Mouse (Mus musculus): Measurements from ENCODE around the gene Olfr718-ps1. TPM values are rescaled to one million over a fixed set of nuclear protein-coding genes. Genes with fewer than 3 reads are reported as not detected.

The Olfr718-ps1 gene
- polyA plus RNA-seq, 1 experiment from 2014 or later: not detected

DNA sequence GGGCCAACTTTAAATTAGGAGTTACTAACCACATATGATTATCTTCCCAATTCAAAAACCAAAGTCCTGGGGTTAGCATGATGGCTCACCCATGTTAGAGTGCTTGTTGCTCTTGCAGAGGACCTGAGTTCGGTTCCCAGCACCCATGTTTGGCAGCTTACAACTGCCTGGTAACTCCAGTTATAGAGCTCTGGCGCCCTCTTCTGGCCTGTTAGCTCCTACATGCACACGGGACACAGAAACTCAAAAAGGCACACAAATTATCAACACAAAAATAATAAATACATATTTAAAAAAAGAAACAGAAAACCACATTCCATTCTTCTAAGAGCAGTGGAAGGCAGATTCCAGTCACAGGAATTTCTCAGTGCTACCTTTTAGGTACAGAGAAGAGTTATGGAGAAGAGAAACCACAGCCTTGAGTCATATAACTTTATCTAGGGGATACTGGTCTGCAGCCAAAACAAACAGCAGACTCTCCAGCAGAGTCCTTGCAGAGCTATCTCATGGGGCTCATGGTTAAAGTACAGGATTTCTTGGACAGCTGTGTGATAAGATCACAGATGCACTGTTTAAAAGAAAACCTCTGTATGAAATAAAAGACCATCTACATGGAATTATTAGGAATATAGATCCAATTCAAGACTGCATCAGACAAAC lies 30.3 kb upstream of the Olfr718-ps1 start:
- no peak overlapping the region for H3K27ac ChIP-seq (ENCODE audit: low read depth, low read length)
- no peak overlapping the region for H3K4me2 ChIP-seq (ENCODE audit: low read length)
- H3K9me3 ChIP-seq (replicated peaks; ENCODE audit: control insufficient read depth, low read length): no peaks in the 10 kb centered on the region; the same call in 1 of the 2 replicates
- H3K4me3 ChIP-seq (ENCODE audit: low read depth, low read length): no peak overlapping the region
- no peak for DNase-seq (ENCODE audit: low spot score)
- H3K9ac ChIP-seq (ENCODE audit: low read length): no peak overlapping the region
- H3K36me3 ChIP-seq (ENCODE audit: control insufficient read depth, insufficient read depth, low read length): peaks cover 57% of the 10 kb centered on the region
- WGBS: 89% methylated on average over 3 of the region's 3 CpGs
- no peaks in the 10 kb centered on the region for H3K27me3 ChIP-seq (replicated peaks; ENCODE audit: control insufficient read depth, insufficient read depth, low read length)
- no peak for ATAC-seq
- H3K4me1 ChIP-seq (ENCODE audit: control insufficient read depth, insufficient read depth, low read length): peaks cover 11% of the 10 kb centered on the region

DNA sequence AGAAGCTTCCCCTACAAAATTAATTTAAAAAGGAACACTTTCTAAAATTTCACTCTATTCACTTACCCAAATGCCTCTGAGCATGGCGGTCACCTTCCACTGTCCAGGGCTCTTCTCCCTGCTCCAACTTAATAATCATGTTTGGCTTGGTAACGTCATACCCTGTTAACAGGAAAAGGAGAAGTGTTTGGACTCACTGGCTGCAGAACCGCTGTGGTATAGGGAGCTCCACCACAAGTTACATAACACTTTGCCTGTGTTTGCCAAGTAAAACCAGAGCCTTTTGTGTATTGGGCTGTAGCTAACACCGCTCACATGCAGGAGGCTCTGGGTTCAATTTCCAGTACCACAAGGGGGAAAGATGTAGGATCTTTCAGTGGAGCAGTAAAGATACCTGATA lies 28.6 kb upstream of the Olfr718-ps1 start:
- ATAC-seq: no peak

DNA sequence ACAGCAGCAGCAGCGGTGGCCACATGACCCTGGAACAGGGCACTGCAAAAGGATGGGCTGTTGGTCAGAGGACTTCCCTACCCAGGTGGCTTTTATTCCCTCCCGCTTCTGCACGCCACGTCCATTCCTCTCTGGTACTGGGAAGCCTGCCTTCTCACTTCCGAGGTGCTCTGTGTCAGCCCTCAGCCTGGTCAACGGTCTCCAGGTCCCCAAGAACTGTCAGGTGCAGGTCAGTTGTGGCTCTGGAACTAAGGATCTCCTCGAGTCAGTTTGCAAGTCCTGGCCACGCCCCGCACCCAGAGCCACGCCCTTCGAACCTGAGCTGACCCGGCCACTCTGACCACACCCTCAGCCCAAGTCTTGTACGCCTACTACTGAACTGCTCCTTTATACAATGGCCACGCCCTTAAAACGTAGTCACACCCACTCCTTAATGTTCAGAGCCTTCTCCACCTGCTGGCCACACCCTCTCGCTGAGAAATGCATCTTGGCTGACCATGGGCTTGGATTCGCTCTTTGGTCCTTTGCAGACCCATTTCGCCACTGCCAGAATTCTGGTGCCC lies 18.2 kb upstream of the Olfr718-ps1 start:
- no peak overlapping the region for H3K4me3 ChIP-seq (ENCODE audit: low read depth, low read length)
- 15% methylated on average over 18 of the region's 18 CpGs for WGBS
- no peaks in the 10 kb centered on the region for H3K4me1 ChIP-seq (ENCODE audit: control insufficient read depth, insufficient read depth, low read length)
- no peak overlapping the region for H3K4me2 ChIP-seq (ENCODE audit: low read length)
- no peak overlapping the region for H3K27ac ChIP-seq (ENCODE audit: low read depth, low read length)
- no peaks in the 10 kb centered on the region for H3K36me3 ChIP-seq (ENCODE audit: control insufficient read depth, insufficient read depth, low read length)
- DNase-seq (ENCODE audit: low spot score) (no peak), ATAC-seq (no peak)
- no peaks in the 10 kb centered on the region for H3K27me3 ChIP-seq (replicated peaks; ENCODE audit: control insufficient read depth, insufficient read depth, low read length)
- H3K9ac ChIP-seq (ENCODE audit: low read length): no peak overlapping the region
- H3K9me3 ChIP-seq (replicated peaks; ENCODE audit: control insufficient read depth, low read length): no peaks in the 10 kb centered on the region

More for the DNA sequence above, 28.6 kb upstream of the Olfr718-ps1 start:
- H3K9me3 ChIP-seq (replicated peaks; ENCODE audit: control insufficient read depth, low read length): no peaks in the 10 kb centered on the region; the same call in 1 of the 2 replicates
- H3K4me3 ChIP-seq (ENCODE audit: low read depth, low read length): no peak overlapping the region
- H3K27ac ChIP-seq (ENCODE audit: low read depth, low read length): no peak overlapping the region
- no peak overlapping the region for H3K9ac ChIP-seq (ENCODE audit: low read length)
- H3K4me2 ChIP-seq (ENCODE audit: low read length): no peak overlapping the region
- no peaks in the 10 kb centered on the region for H3K27me3 ChIP-seq (replicated peaks; ENCODE audit: control insufficient read depth, insufficient read depth, low read length)
- peaks cover 74% of the 10 kb centered on the region for H3K36me3 ChIP-seq (ENCODE audit: control insufficient read depth, insufficient read depth, low read length)
- 95% methylated on average over 4 of the region's 4 CpGs for WGBS
- H3K4me1 ChIP-seq (ENCODE audit: control insufficient read depth, insufficient read depth, low read length): peaks cover 11% of the 10 kb centered on the region
- DNase-seq (ENCODE audit: low spot score): no peak

DNA sequence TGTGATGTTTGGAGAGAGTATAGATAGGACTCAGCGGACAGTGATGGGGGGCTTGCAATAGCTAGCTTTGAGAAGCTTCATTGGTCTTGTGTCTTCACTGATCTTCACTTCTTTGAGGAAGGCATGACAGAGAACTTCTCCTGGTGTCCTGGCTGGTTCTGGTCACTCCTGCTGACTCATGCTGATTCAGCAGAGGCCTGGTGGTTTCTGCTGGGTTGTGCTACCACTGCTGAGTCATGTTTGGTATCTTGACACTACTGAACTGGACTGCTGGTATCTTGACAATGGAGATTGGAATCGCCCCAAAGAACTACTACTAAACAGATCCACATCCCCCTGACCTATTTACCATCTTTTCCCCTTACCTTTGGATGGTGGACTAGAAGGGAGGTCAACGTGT lies 8.2 kb upstream of the Olfr718-ps1 start:
- ATAC-seq (no peak), DNase-seq (ENCODE audit: low spot score) (no peak)
- no peaks in the 10 kb centered on the region for H3K9me3 ChIP-seq (replicated peaks; ENCODE audit: control insufficient read depth, low read length)
- no peak overlapping the region for H3K4me3 ChIP-seq (ENCODE audit: low read depth, low read length)
- H3K27ac ChIP-seq (ENCODE audit: low read depth, low read length): no peak overlapping the region
- peaks cover 13% of the 10 kb centered on the region; the same call in 1 of the 2 replicates for H3K27me3 ChIP-seq (replicated peaks; ENCODE audit: control insufficient read depth, insufficient read depth, low read length)
- 91% methylated on average over 3 of the region's 3 CpGs for WGBS
- H3K4me1 ChIP-seq (ENCODE audit: control insufficient read depth, insufficient read depth, low read length): no peaks in the 10 kb centered on the region
- H3K9ac ChIP-seq (ENCODE audit: low read length): no peak overlapping the region
- no peaks in the 10 kb centered on the region for H3K36me3 ChIP-seq (ENCODE audit: control insufficient read depth, insufficient read depth, low read length)
- no peak overlapping the region for H3K4me2 ChIP-seq (ENCODE audit: low read length)

DNA sequence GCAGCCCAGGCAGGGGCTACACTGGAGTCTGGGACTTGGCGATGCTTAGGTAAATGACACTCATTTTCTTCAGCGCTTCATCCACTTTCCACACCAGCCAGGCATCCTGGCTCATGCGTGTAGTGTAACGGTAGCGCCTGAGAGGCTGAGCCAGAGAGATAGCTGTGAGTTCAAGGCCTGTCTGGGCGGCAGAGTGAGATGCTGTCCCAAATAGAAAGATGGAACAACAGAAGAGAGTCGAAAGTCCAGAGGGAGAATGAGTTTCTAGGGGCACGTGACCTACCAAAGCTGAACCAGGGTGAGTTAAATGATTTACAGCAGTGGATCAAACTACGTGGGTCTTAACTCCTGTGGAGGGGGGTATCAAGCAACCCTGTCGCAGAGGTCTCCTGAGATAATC lies 6.4 kb upstream of the Olfr718-ps1 start:
- ATAC-seq (no peak), DNase-seq (ENCODE audit: low spot score) (no peak)
- Histone ChIP-seq H3K9me3 (replicated peaks; ENCODE audit: control insufficient read depth, low read length) (no peaks in the 10 kb centered on the region), H3K9ac (ENCODE audit: low read length) (no peak overlapping the region), H3K36me3 (ENCODE audit: control insufficient read depth, insufficient read depth, low read length) (no peaks in the 10 kb centered on the region), H3K4me1 (ENCODE audit: control insufficient read depth, insufficient read depth, low read length) (no peaks in the 10 kb centered on the region), H3K27ac (ENCODE audit: low read depth, low read length) (no peak overlapping the region), H3K4me2 (ENCODE audit: low read length) (no peak overlapping the region), H3K27me3 (replicated peaks; ENCODE audit: control insufficient read depth, insufficient read depth, low read length) (peaks cover 13% of the 10 kb centered on the region; the same call in 1 of the 2 replicates), H3K4me3 (ENCODE audit: low read depth, low read length) (no peak overlapping the region)
- 93% methylated on average over 10 of the region's 10 CpGs for WGBS

DNA sequence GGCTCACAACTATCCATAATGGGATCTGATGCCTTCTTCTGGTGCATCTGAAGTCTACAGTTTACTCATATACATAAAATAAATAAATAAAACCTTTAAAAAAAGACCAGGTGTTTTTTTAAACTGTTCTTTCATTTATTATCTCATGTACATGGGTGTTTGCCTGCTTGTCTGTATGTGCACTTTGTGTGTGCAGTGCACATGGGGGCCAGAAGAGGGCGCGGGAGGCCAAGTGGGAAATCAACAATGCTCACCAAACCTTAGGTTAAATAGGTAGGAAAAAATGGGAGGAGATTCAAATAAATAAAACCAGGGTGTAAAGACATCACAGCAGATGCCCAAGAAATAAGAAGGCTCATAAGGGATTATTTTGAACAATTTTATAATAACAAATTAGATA lies 2.7 kb upstream of the Olfr718-ps1 start:
- Histone ChIP-seq H3K4me1 (ENCODE audit: control insufficient read depth, insufficient read depth, low read length) (no peaks in the 10 kb centered on the region), H3K4me2 (ENCODE audit: low read length) (no peak overlapping the region), H3K9me3 (replicated peaks; ENCODE audit: control insufficient read depth, low read length) (no peaks in the 10 kb centered on the region), H3K4me3 (ENCODE audit: low read depth, low read length) (no peak overlapping the region), H3K27me3 (replicated peaks; ENCODE audit: control insufficient read depth, insufficient read depth, low read length) (no peaks in the 10 kb centered on the region), H3K36me3 (ENCODE audit: control insufficient read depth, insufficient read depth, low read length) (no peaks in the 10 kb centered on the region), H3K9ac (ENCODE audit: low read length) (no peak overlapping the region), H3K27ac (ENCODE audit: low read depth, low read length) (no peak overlapping the region)
- no peak for ATAC-seq
- DNase-seq (ENCODE audit: low spot score): no peak
- 90% methylated on average over 2 of the region's 2 CpGs for WGBS

DNA sequence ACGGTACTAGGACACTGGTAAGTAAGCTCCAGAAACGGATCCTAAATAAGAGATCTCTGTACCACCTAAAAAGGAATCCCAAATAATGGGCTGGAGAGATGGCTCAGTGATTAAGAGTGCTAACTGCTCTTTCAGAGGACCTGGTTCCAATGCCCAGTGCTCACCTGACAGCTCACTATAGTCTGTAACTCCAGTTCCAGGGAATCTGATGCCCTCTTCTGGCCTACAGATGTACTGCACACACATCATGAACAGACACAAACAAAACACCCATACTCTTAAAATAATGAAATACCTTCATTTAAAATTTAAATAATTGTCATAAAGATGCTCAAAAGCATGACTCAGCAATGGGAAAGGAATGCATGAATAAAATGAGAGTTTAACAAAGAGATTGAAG lies 2.2 kb upstream of the Olfr718-ps1 start:
- 88% methylated on average over 2 of the region's 2 CpGs for WGBS
- DNase-seq (ENCODE audit: low spot score) (no peak), ATAC-seq (no peak)
- Histone ChIP-seq H3K36me3 (ENCODE audit: control insufficient read depth, insufficient read depth, low read length) (no peaks in the 10 kb centered on the region), H3K4me2 (ENCODE audit: low read length) (no peak overlapping the region), H3K4me1 (ENCODE audit: control insufficient read depth, insufficient read depth, low read length) (no peaks in the 10 kb centered on the region), H3K9ac (ENCODE audit: low read length) (no peak overlapping the region), H3K9me3 (replicated peaks; ENCODE audit: control insufficient read depth, low read length) (no peaks in the 10 kb centered on the region), H3K4me3 (ENCODE audit: low read depth, low read length) (no peak overlapping the region), H3K27ac (ENCODE audit: low read depth, low read length) (no peak overlapping the region), H3K27me3 (replicated peaks; ENCODE audit: control insufficient read depth, insufficient read depth, low read length) (no peaks in the 10 kb centered on the region)

DNA sequence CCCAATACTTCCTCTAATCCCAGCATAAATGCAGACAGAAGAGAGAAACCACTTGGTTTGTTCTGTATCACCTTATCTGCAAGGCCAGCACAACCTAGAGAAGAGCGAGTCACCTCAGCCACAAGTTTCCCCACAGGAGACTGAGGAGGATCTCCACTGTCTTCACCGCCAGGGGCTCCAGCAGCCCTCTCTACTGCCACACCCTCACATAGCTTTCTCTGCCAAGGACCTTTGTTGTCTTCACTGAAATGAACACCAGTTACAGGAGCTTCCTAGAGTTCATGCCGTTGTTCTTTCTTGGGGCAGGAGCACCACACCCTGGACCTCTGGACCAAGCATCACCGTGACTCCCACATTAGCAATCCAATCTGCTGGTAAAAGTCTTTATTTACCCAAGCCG lies 1.3 kb upstream of the Olfr718-ps1 start:
- H3K27ac ChIP-seq (ENCODE audit: low read depth, low read length): no peak overlapping the region
- no peak overlapping the region for H3K9ac ChIP-seq (ENCODE audit: low read length)
- no peaks in the 10 kb centered on the region for H3K27me3 ChIP-seq (replicated peaks; ENCODE audit: control insufficient read depth, insufficient read depth, low read length)
- H3K9me3 ChIP-seq (replicated peaks; ENCODE audit: control insufficient read depth, low read length): no peaks in the 10 kb centered on the region
- H3K36me3 ChIP-seq (ENCODE audit: control insufficient read depth, insufficient read depth, low read length): no peaks in the 10 kb centered on the region
- no peaks in the 10 kb centered on the region for H3K4me1 ChIP-seq (ENCODE audit: control insufficient read depth, insufficient read depth, low read length)
- ATAC-seq (no peak), DNase-seq (ENCODE audit: low spot score) (no peak)
- no peak overlapping the region for H3K4me3 ChIP-seq (ENCODE audit: low read depth, low read length)
- no peak overlapping the region for H3K4me2 ChIP-seq (ENCODE audit: low read length)
- WGBS: 94% methylated on average over 5 of the region's 5 CpGs

DNA sequence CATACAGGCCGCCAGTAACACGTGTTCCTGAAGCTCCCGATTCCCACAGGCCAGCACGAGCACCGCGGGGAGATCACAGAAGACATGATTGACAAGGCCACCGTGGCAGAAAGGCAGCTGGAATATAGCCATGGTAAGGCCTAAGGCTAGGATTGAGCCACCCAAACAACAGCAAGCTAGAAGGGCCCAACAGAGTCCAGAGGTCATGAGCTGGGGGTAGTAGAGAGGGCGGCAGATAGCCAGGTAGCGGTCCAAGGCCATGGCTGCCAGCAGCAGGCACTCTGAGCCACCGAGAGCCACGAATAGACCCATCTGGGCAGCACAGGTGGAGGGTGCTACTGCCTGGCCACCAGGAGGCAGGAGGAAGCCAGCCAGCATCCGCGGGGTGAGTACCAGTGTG lies 9.8 kb downstream of the Olfr718-ps1 start:
- Histone ChIP-seq H3K9me3 (replicated peaks; ENCODE audit: control insufficient read depth, low read length) (no peaks in the 10 kb centered on the region), H3K4me3 (ENCODE audit: low read depth, low read length) (no peak overlapping the region), H3K27ac (ENCODE audit: low read depth, low read length) (no peak overlapping the region), H3K36me3 (ENCODE audit: control insufficient read depth, insufficient read depth, low read length) (no peaks in the 10 kb centered on the region), H3K9ac (ENCODE audit: low read length) (no peak overlapping the region), H3K27me3 (replicated peaks; ENCODE audit: control insufficient read depth, insufficient read depth, low read length) (no peaks in the 10 kb centered on the region), H3K4me2 (ENCODE audit: low read length) (no peak overlapping the region), H3K4me1 (ENCODE audit: control insufficient read depth, insufficient read depth, low read length) (no peaks in the 10 kb centered on the region)
- ATAC-seq (no peak), DNase-seq (ENCODE audit: low spot score) (no peak)
- WGBS: 83% methylated on average over 13 of the region's 13 CpGs
